Comparison of ENCODE assay signal across 8 mouse cellular contexts in the genomic region with DNA sequence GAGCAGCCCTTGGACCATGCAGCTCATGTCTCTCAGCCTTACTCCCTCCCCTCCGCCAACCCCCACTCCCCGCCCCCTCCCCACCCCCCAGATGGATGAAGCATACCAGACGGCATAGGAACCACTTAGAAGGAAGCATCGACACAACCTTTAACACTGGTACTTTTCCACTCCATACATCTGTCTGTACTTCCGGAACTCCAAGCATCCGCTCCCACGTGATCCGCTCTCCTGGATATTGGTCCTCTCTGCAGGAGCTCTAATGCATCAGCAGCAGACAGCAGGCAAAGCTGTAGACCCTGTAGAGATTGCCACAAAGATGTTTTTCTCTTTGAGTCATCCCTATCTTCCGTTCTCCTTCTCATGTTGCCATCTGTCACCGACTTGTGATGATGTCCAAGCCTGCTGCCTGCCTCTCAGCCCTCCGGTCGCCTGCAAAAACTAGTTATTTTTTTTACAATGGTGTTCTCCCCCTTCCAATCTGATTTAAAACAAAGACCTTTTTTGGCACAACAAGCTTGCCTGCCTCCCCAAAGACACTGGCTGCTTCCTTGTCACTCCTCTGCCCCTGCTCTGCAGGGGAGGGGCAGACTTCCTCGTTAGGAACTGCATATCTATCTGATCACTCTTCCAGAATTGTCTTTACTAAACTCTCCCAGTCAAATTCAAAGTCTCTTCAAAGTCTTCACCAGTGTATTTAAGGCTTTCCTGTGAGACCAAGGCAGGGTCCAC.
A peak's percentile ranks its signal among the peaks of the same experiment; 100 is the strongest.
DNase-seq lines count a peak whose midpoint lies in the region; ATAC-seq and TF ChIP-seq lines count a peak whose summit lies in the region.

No protein-coding gene starts in this region.

- 23% methylated on average over 13 of the region's 13 CpGs for WGBS in forebrain, embryonic 16.5 days
- 10% methylated on average over 12 of the region's 13 CpGs for WGBS in lung, postnatal 0 days
- 16% methylated on average over 13 of the region's 13 CpGs for WGBS in stomach, postnatal 0 days

- peak; percentile 3 to 51 for DNase-seq in frontal cortex, adult 2 months (ENCODE audit: extremely low spot score in 1 of 2, low spot score in 1 of 2)
- DNase-seq in frontal cortex, postnatal 14 days (ENCODE audit: low spot score in 2 of 2): no peak
- peak; percentile 67 for DNase-seq in brain, embryonic 14.5 days (ENCODE audit: low read depth)
- peak; percentile 70 for DNase-seq in kidney, postnatal 14 days
- peak; percentile 49 for DNase-seq in lung, postnatal 0 days (ENCODE audit: low spot score)
- DNase-seq in stomach, postnatal 0 days (ENCODE audit: low spot score): peak; percentile 29
- DNase-seq in thymus, postnatal 4 days: no peak

- H3K36me3 ChIP-seq in forebrain, embryonic 16.5 days (ENCODE audit: control insufficient read depth, insufficient read depth): no peaks in the 10 kb centered on the region
- no peaks in the 10 kb centered on the region for H3K36me3 ChIP-seq in lung, postnatal 0 days (ENCODE audit: insufficient read depth, low read length)
- no peaks in the 10 kb centered on the region for H3K36me3 ChIP-seq in stomach, postnatal 0 days (ENCODE audit: control insufficient read depth, insufficient read depth, low read length)

- H3K27me3 ChIP-seq in forebrain, embryonic 16.5 days (replicated peaks; ENCODE audit: control insufficient read depth, insufficient read depth, low read length): no peaks in the 10 kb centered on the region
- H3K27me3 ChIP-seq in lung, postnatal 0 days (replicated peaks; ENCODE audit: insufficient read depth, low read length): no peaks in the 10 kb centered on the region
- H3K27me3 ChIP-seq in stomach, postnatal 0 days (ENCODE audit: control insufficient read depth, insufficient read depth, low read length): no peaks in the 10 kb centered on the region

- H3K27ac ChIP-seq in forebrain, embryonic 16.5 days (ENCODE audit: low read length): no peak overlapping the region
- H3K27ac ChIP-seq in lung, postnatal 0 days (ENCODE audit: low read length): no peak overlapping the region
- 0 out of 2 replicates have a peak overlapping the region, but pooled peaks have one; percentile 20 for H3K27ac ChIP-seq in stomach, postnatal 0 days (replicated peaks)

- TF ChIP-seq CTCF in brain, embryonic 14.5 days (IDR thresholded peaks at IDR 0.05; ENCODE audit: borderline replicate concordance, extremely low read depth, insufficient read depth, insufficient read length): no peak
- TF ChIP-seq CTCF in lung, postnatal 0 days (IDR thresholded peaks at IDR 0.05): no peak
- no peak for TF ChIP-seq CTCF in stomach, postnatal 0 days (IDR thresholded peaks at IDR 0.05; ENCODE audit: low read depth)

- peak overlapping the region; percentile 7; the same call in 1 of the 2 replicates for H3K4me3 ChIP-seq in forebrain, embryonic 16.5 days (replicated peaks; ENCODE audit: low read length)
- no peak overlapping the region for H3K4me3 ChIP-seq in lung, postnatal 0 days (ENCODE audit: low read depth, low read length)
- H3K4me3 ChIP-seq in stomach, postnatal 0 days (ENCODE audit: low read depth, low read length): no peak overlapping the region

- H3K4me2 ChIP-seq in forebrain, embryonic 16.5 days (ENCODE audit: low read length): peak overlapping the region; percentile 38
- H3K4me2 ChIP-seq in lung, postnatal 0 days (replicated peaks; ENCODE audit: low read depth, low read length): 0 out of 2 replicates have a peak overlapping the region, but pooled peaks have one; percentile 11
- peak overlapping the region; percentile 36 for H3K4me2 ChIP-seq in stomach, postnatal 0 days (replicated peaks; ENCODE audit: low read depth)

- TF ChIP-seq EP300 in lung, postnatal 0 days (IDR thresholded peaks at IDR 0.05): no peak
- no peak for TF ChIP-seq EP300 in stomach, postnatal 0 days (optimal IDR thresholded peaks at IDR 0.05)

- no peak overlapping the region for H3K9ac ChIP-seq in forebrain, embryonic 16.5 days (replicated peaks; ENCODE audit: low read depth, low read length)
- no peak overlapping the region for H3K9ac ChIP-seq in lung, postnatal 0 days (replicated peaks; ENCODE audit: low read depth)
- no peak overlapping the region for H3K9ac ChIP-seq in stomach, postnatal 0 days (ENCODE audit: low read length)

- ATAC-seq in forebrain, embryonic 16.5 days: peak; percentile 61; the same call in 1 of the 2 replicates
- ATAC-seq in lung, postnatal 0 days: peak; percentile 49
- peak; percentile 57; the same call in 1 of the 2 replicates for ATAC-seq in stomach, postnatal 0 days (ENCODE audit: low FRiP score, low TSS enrichment)

- TF ChIP-seq POLR2A in brain, embryonic 14.5 days (IDR thresholded peaks at IDR 0.05; ENCODE audit: borderline replicate concordance, extremely low read depth, insufficient read depth, insufficient read length, poor library complexity, severe bottlenecking): no peak

- peaks cover 6% of the 10 kb centered on the region for H3K4me1 ChIP-seq in forebrain, embryonic 16.5 days (replicated peaks; ENCODE audit: control insufficient read depth, insufficient read depth, low read length)
- H3K4me1 ChIP-seq in lung, postnatal 0 days (ENCODE audit: insufficient read depth, low read depth, low read length): no peaks in the 10 kb centered on the region
- H3K4me1 ChIP-seq in stomach, postnatal 0 days (replicated peaks; ENCODE audit: control insufficient read depth, insufficient read depth): no peaks in the 10 kb centered on the region

- no peaks in the 10 kb centered on the region for H3K9me3 ChIP-seq in forebrain, embryonic 16.5 days (ENCODE audit: control insufficient read depth, low read length)
- H3K9me3 ChIP-seq in lung, postnatal 0 days (ENCODE audit: low read length): no peaks in the 10 kb centered on the region
- H3K9me3 ChIP-seq in stomach, postnatal 0 days (ENCODE audit: control insufficient read depth, low read length): no peaks in the 10 kb centered on the region

Comparison
In these comparisons a context has a peak if more than half of its experiments do, and no peak if none do; other contexts are left out.
1. DNase-seq: peak in frontal cortex, adult 2 months (2 of 2), brain, embryonic 14.5 days (single experiment), kidney, postnatal 14 days (single experiment), lung, postnatal 0 days (single experiment) and stomach, postnatal 0 days (single experiment); none in frontal cortex, postnatal 14 days (0 of 2) and thymus, postnatal 4 days (single experiment).
2. Peak in every context shown above with its lines, with median percentiles within 50 percentile points of each other: ATAC-seq and H3K4me2 ChIP-seq.